Mouse (Mus musculus) heart, postnatal 0 days (tissue): ENCODE measurements at regions not wholly inside any gene's neighbourhood (a gene's known extent, or its start where the extent isn't known, plus 50 kb on each side); places are given as distances from the start of the nearest gene placed in this dataset.

Experiments used
- ATAC-seq: fragments of 200-750 bp; cut with Nextera tagmentation; 2 replicates; pipeline ENCODE4 v1.8.0; 2017; ENCODE audit warnings: low read depth, moderate number of reproducible peaks, moderate library complexity; ENCODE audit not compliant: insufficient read depth
- DNase-seq: peaks from one replicate; pipeline ENCODE4 v3.0.0-alpha.2; 2016; ENCODE audit warnings: low spot score
- H3K27ac ChIP-seq: fragments of 300-500 bp; sonication (generic); 2 replicates; pipeline ENCODE4 v1.5.1; 2014; ENCODE audit warnings: low read depth, mild to moderate bottlenecking
- H3K27me3 ChIP-seq: fragments of 300-500 bp; sonication (generic); 2 replicates; pipeline ENCODE4 v1.6.1; 2014; ENCODE audit warnings: low read length, mixed read lengths; ENCODE audit not compliant: control insufficient read depth, insufficient read depth
- H3K36me3 ChIP-seq: fragments of 300-500 bp; sonication (generic); replicated peaks from 2 replicates; pipeline ENCODE4 v1.6.1; 2014; ENCODE audit warnings: low read length, mixed read lengths; ENCODE audit not compliant: control insufficient read depth, insufficient read depth
- H3K4me1 ChIP-seq: fragments of 300-500 bp; sonication (generic); 2 replicates; pipeline ENCODE4 v1.6.1; 2014; ENCODE audit warnings: antibody characterized with exemption; ENCODE audit not compliant: control insufficient read depth, insufficient read depth
- H3K4me2 ChIP-seq: fragments of 300-500 bp; sonication (generic); 2 replicates; pipeline ENCODE4 v1.6.1; 2014; ENCODE audit warnings: low read depth, mild to moderate bottlenecking, low read length, moderate library complexity
- H3K4me3 ChIP-seq: fragments of 300-500 bp; sonication (generic); 2 replicates; pipeline ENCODE4 v1.5.1; 2014; ENCODE audit warnings: low read depth, low read length
- H3K9ac ChIP-seq: fragments of 300-500 bp; sonication (generic); replicated peaks from 2 replicates; pipeline ENCODE4 v1.6.1; 2014; ENCODE audit warnings: low read depth, low read length, mixed read lengths
- H3K9me3 ChIP-seq: fragments of 300-500 bp; sonication (generic); replicated peaks from 2 replicates; pipeline ENCODE4 v1.6.1; 2016; ENCODE audit warnings: low read length; ENCODE audit not compliant: control insufficient read depth
- CTCF ChIP-seq: IDR thresholded peaks from 2 replicates; pipeline ENCODE4 v1.5.1; 2016; ENCODE audit warnings: antibody characterized with exemption, control low read depth, low read depth
- EP300 ChIP-seq: IDR thresholded peaks from 2 replicates; pipeline ENCODE4 v1.6.1; 2016; ENCODE audit warnings: antibody characterized with exemption, low read depth
- WGBS: fragments of 180-500 bp; shearing (Covaris S2); extraction: QIAGEN DNeasy Blood & Tissue Kit; methylation state at CpG from one replicate; pipeline ENCODE4 v1.1.7; 2014; 5-methylcytosine and 5-hydroxymethylcytosine counted together

DNA sequence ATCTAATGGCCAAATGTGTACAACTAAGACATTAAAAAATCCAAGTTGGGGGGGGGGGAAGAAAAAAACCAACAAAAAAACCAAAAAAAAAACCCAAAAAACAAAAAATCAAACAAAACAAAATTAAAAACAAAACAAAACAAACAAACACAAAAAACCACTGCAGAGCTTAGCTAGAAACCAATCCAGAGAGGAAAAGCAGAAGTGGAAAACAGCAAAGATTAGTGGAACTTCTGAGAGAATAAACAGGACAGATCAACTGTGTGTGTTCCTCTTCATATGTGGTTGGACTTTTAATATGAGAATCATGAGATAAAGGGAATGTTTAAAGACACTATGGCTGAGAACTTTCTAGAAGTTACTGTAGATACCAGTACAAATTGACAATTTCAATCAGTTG lies 105.1 kb upstream of the Tet2 start:
- H3K4me1 ChIP-seq, result no peaks in the 10 kb centered on the region
- H3K4me3 ChIP-seq, result no peak overlapping the region
- no peak overlapping the region for H3K9ac ChIP-seq
- H3K27ac ChIP-seq, result no peak overlapping the region
- DNase-seq (no peak), ATAC-seq (no peak)
- no peaks in the 10 kb centered on the region for H3K27me3 ChIP-seq
- TF ChIP-seq EP300 (no peak), CTCF (no peak)
- H3K36me3 ChIP-seq, result no peaks in the 10 kb centered on the region
- no peaks in the 10 kb centered on the region for H3K9me3 ChIP-seq
- H3K4me2 ChIP-seq, result no peak overlapping the region

DNA sequence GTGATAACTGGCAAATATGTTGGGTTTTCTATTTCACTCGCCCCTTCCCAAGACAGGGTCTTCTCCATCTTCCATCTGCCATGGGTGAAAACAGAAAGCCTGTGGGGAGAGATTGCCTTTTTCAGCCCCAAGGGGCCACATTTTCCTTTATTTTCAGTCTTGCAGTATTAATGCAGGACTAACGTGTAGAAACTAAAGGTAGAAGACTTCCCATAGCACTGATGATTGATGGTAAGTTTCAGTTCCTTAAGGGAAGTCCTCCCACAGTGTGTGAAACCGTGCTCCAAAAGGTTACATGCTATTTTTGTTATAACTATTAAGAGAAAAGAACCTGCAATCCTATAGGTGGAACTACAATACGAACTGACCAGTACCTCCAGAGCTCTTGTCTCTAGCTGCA lies 107.1 kb upstream of the Tet2 start:
- Histone ChIP-seq H3K4me1 (no peaks in the 10 kb centered on the region), H3K4me2 (no peak overlapping the region), H3K27me3 (no peaks in the 10 kb centered on the region), H3K9me3 (no peaks in the 10 kb centered on the region), H3K27ac (no peak overlapping the region), H3K36me3 (no peaks in the 10 kb centered on the region), H3K4me3 (no peak overlapping the region), H3K9ac (no peak overlapping the region)
- no peak for ATAC-seq
- no peak for TF ChIP-seq CTCF
- TF ChIP-seq EP300, result no peak
- 77% methylated on average over 4 of the region's 4 CpGs for WGBS
- no peak for DNase-seq

DNA sequence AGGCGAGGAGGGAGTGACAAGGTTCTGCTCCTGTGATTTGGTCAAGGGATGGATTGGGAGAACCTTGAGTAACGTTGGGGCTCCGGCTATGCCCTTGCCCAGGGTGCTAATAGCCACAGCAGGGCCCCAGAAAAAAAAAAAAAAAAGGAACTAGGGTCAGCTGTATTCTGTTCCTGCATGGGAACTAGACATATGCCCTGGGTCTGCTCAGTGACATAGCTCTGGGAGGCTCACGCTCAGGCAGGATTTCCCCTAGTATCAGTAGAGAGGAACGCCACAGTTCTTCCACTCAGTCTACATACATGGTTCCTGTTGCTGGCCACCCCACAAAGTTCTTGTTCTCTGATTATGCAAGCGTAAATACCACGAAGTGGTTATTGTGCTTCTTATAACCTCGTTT lies 114.8 kb upstream of the Tet2 start:
- 73% methylated on average over 8 of the region's 8 CpGs for WGBS
- DNase-seq, result no peak
- H3K27me3 ChIP-seq, result no peaks in the 10 kb centered on the region
- no peak overlapping the region for H3K9ac ChIP-seq
- H3K9me3 ChIP-seq, result no peaks in the 10 kb centered on the region
- H3K27ac ChIP-seq, result no peak overlapping the region
- ATAC-seq, result no peak
- H3K4me3 ChIP-seq, result no peak overlapping the region
- H3K4me2 ChIP-seq, result no peak overlapping the region
- no peaks in the 10 kb centered on the region for H3K36me3 ChIP-seq
- no peaks in the 10 kb centered on the region for H3K4me1 ChIP-seq
- TF ChIP-seq EP300, result no peak
- TF ChIP-seq CTCF, result no peak

DNA sequence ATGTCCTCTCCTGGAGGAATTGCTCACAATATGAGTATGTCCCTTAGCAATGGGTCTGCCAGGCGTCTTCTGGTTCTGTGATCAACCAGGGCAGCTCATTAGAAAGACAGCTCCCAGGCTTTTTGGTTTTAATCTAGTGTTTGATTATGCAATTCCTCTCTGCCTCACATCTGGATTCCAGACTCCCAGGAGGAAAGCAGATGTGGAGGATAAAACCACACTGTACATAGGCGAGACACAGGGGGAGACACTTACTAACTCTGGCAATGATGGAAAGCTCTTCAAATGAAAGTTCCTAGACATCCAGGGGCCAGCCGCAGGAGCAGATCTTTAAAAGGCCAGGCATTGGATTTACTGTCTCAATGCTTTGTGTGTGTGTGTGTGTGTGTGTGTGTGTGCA lies 116.4 kb upstream of the Tet2 start:
- Histone ChIP-seq H3K4me2 (no peak overlapping the region), H3K27me3 (no peaks in the 10 kb centered on the region), H3K36me3 (no peaks in the 10 kb centered on the region), H3K4me3 (no peak overlapping the region), H3K9ac (no peak overlapping the region), H3K9me3 (no peaks in the 10 kb centered on the region), H3K27ac (no peak overlapping the region), H3K4me1 (no peaks in the 10 kb centered on the region)
- no peak for DNase-seq
- TF ChIP-seq EP300 (no peak), CTCF (no peak)
- no peak for ATAC-seq
- 68% methylated on average over 3 of the region's 3 CpGs for WGBS

DNA sequence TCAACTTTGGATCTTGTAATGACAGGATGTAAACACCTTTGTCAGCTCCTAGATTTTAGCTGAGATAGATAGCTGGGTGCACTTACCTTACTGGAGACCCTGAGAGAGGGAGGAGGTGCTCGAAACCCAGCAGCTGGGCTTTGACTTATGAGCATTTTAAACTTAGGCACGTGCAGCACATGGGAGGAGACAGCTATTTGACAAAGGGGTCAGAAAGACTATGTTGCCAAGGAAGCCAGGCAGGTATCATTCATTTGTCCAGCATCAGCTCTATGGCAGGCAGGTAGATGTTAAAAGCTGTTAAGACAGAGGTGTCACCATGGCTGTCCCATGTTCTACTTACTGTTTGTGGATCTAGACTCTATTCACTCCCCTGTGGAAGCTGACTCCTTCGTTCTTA lies 120.0 kb upstream of the Tet2 start:
- no peaks in the 10 kb centered on the region for H3K36me3 ChIP-seq
- DNase-seq (no peak), ATAC-seq (no peak)
- no peak overlapping the region for H3K27ac ChIP-seq
- WGBS, result 73% methylated on average over 3 of the region's 3 CpGs
- H3K4me3 ChIP-seq, result no peak overlapping the region
- no peaks in the 10 kb centered on the region for H3K4me1 ChIP-seq
- H3K9ac ChIP-seq, result no peak overlapping the region
- no peaks in the 10 kb centered on the region for H3K9me3 ChIP-seq
- no peaks in the 10 kb centered on the region for H3K27me3 ChIP-seq
- no peak overlapping the region for H3K4me2 ChIP-seq
- TF ChIP-seq CTCF (no peak), EP300 (no peak)

DNA sequence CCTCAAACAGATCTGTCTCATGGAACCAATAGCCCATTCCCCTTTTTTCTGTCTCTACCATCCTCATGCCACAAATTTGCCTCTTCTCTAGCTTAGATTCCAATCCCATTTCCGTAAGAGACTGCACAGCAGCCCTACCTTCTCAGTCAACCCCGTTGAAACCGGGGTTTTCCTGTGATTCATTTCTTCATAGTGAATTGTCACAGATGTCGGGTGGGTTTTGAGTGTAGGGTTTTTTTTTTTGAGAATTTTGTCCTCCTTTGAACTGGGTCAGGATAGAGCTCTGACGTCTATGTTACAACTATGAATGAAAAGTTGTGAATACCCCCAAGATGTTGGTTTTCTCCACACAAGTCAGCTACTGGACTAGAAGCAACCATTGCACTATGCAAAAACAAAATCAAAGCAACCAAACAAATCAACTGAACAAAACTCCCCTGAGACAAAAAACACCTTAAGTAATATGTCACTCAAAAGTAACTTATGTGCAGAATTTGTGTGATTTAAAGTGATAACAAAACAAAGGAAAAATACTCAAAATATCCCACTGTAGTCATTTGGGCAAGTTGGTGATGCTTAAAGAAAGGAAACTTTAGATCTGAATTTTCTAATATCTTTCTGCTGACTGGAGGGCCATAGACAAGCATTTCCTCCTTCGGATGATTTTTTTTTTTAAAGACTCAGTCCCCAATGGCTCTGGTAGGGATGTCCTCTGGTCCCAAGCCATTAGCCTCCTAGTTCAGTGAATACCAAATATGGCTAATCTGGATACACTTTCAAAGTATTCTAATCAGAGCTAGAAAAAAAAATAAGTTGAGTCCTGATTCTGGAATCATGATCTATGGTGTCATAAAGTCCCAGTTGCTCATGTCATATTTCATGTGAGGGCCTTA lies 120.7 kb upstream of the Tet2 start:
- Histone ChIP-seq H3K36me3 (no peaks in the 10 kb centered on the region), H3K9me3 (no peaks in the 10 kb centered on the region), H3K9ac (no peak overlapping the region), H3K4me3 (no peak overlapping the region), H3K27ac (no peak overlapping the region), H3K4me1 (no peaks in the 10 kb centered on the region), H3K27me3 (no peaks in the 10 kb centered on the region), H3K4me2 (no peak overlapping the region)
- no peak for DNase-seq
- no peak for ATAC-seq
- 78% methylated on average over 6 of the region's 6 CpGs for WGBS
- TF ChIP-seq EP300 (no peak), CTCF (no peak)
